Mouse (Mus musculus): Measurements from ENCODE around the gene Rab5b. TPM values are rescaled to one million over a fixed set of nuclear protein-coding genes. Genes with fewer than 3 reads are reported as not detected.

Gene Rab5b
- 56.8 TPM for polyA plus RNA-seq (2017; shearing (Covaris generic))

DNA sequence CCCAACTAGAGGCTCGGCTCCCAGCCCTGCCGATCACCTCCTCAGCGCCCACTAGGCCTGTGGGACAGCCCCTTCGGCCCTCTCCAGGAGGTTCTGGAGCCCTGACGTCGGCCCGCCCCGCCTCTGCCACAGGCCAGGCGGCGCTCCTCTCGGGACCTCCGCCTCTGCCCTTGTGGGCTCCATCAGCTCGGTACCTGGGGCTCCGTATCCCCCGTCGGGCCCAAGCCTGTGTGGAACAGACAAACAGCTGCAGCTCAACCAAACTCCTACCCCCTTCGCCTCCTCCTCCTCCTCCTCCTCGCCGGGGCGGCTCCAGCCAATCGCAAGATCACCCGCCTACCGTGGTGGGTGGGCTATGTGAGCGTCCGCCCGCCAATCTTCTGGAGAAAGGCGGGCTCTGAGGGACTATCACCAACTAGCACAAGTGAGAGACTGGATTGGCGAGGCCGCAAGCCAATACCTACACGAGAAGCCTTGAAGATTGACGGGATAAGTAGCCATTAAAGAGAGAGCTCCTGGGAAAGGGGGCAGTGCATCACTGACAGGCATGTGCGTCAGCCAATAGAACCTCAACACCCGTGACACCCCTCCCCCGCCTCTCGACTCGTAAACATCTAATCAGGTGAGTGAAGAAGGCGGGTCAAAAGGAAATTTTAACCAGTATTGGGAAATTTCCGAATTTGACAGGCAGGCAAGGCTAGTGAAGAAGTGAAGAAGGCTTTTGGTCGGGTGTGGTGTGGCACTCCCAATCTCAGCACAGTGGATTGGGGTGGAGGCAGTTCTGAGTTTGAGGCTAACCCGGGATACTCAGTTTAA lies at the start of gene Rab5b:
Gene Rab5b (minus strand): TSS at position 273 of the 816 bp plus-strand sequence.

DNA sequence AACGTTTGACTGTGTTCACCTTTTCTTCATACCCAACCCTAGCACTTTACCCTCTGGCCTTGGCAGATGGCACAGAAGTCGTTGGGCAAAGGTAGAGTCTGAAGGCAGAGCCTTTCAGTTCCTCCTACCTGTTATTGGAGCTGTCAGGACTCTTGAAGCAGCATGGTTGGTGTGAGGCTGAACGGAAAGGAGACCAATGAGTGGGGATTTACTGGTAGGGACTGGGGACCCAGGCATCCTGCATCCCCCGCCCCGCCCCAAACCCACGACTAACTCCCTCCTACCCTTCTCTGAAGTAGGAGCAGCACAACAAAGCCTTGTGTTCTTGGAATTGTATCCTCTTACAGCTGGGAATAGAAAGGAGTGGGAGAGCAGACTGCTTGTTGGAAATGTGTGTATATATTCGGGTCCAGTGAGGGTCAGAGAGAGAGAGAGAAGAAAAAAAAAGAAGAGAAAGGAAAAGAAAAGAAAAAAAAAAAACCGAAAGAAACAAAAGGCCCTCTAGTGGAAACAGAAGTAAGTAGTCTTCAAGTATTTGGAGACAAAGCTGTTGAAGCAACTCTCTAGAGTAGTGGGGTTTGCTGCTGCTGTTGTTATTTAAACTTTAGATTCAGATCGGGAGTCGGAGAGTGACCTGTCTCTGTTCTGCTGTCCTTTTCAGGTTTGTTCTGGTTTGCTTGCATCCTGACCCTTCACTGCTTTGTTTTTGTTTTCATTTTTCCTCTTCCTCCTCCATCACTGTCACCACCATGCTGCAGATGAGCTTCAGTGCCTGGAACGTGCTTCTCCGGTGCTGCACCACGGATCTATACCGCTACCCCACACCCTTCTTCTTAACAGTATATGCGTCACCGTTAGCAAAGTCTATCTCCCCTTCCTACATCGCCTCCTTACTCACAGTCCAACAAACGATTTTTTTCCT lies 48.9 kb upstream of the Rab5b start, which contains the start of gene Dgka:
Gene Dgka (minus strand): TSS at position 176 of the 922 bp plus-strand sequence.

DNA sequence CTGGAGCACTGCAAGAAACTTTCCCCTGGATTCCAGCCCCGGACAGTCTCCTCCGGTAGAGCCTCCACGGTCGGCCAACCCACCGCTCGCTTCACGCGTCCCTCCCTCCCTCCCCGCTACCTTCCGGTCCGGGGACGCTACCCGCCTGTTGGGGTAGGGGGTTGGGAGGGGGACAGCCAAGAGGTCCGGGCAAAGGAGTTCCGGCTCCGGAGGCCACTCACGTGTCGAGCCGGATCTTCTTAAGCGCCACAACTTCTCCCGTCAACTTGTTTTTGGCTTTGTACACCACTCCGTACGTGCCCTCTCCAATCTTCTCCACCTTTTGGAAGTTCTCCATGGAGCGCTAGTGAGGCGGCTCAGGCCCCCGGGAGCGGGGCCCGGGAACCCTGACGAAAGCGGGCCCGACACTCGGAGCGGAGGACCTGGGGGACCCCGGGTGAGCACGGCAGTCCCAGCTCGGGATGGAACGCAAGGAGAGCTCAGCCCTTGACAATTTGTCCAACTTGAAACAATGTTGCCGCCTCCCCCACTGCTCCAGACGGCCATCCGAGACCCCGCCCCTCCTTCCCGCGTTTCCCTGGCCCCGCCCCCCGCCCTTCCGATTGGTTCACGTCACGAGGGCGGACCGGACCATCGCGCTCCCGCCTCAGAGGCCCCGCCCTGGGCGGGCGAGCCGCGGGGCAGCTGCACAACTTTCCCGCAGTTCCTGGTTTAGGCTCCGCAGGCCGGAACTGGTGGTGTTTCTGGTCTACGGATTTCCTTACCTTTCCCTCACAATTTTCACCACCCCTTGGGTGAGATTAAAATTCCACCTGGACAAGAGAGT lies 8.6 kb upstream of the Rab5b start, which contains the start of gene Cdk2:
Gene Cdk2 (minus strand): TSS at position 541 of the 826 bp plus-strand sequence.

DNA sequence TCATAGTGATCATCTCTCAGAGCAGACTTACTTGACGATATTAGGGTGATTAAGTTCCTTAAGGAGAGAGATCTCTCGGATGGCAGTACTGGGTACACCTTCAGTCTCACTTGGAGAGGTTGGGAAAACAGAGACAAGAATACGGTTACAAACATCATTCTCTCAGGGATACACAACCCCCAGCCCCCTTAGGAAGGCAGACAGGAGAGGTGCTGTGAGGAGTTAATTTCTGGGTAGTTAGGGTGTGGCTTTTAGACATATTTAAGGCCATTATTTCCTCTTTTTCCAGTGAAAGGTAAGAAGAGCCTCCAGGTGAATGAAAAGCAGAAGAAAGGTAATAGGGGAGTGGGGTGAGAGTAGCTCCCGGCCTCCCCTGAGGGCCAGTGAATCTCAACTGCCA lies 7.8 kb upstream of the Rab5b start, which contains the start of gene Pmel:
Gene Pmel (plus strand): TSS at position 301 of the 400 bp plus-strand sequence.

DNA sequence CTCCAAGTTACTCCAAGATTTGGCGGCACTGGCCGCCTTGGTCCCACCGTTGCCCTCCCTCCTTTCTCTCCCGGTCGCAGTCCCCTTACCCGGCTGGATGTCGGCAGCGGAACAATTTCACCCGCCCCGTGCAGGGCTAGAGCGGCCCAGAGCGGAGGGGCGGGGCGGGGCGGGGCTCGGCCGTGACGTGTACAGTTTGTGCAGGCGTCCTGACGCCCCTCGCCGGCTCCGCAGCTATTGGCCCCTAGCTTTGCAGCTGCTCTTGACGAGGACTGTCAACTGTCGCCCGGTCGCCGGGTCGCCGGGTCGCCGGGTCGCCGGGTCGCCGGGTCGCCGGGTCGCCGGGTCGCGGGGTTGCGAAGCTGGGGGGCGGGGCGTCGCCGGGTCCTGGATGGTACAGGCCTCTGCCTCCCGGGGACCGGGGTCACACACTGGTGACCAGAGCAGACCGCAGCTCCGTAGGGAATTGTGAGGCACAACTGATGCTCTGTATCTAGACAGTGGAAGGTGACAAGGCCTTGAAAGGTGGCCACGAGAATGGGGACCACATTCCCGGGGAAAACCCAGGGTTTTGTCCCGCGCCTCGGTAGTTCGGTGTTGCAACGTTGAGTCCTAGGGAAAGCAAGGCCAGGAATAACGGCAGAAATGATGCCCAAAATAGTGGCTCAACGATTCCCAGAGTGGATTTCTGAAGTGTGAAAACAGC lies 22.1 kb downstream of the Rab5b start, which contains the start of gene Suox:
Gene Suox (minus strand): TSS at position 311 of the 706 bp plus-strand sequence.

DNA sequence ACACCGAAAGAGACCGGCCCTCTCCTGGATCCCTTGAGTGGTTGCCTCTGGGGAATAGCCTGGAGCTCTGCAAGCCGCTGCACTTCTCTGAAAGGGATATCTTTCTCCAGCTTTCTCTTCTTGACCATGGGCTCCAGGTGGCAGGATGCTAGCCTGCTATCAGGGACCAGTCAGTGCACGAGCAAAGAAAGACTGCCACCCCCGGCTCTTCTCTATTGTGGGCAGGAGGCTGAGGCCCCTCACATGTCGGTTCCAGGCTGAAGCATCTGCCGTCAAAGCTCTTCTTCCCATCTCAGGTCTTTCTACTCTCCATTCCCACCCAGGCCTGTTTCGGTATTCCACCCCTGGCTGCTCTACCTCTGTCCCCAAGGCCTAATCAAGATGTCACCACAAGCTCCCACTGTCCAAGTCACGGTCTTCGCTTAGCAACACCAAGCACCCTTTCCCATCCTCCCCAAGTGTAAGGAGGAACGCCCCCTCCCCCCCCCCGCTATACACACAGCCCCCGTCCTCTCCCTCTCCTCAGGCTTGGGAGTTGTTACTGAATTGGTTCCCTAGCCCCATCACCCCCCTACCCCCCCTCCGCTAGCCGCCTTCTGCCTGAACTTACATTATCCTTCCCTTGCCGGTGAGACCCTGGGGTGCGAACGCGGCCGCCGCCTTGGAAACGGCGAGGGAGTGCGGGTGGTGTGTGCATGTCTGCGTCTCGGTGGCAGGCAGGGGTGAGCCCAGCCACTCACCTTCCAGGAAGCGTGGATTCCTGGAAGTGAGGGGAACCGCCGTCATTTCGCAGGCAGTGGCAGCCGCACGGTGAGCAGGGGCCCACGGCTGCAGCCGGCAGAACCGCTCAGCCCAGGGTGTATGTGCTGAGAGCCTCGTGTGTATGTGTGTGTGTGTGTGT lies 50.7 kb downstream of the Rab5b start, which contains the start of gene Ikzf4:
Gene Ikzf4 (minus strand): TSS at position 881 of the 901 bp plus-strand sequence.

Other genes starting within 250 kb of the Rab5b start
- 143 TPM for gene Smarcc2, start 237.0 kb downstream of the Rab5b start, polyA plus RNA-seq (2017; shearing (Covaris generic))
- gene Myl6, start 202.1 kb downstream of the Rab5b start, polyA plus RNA-seq (2017; shearing (Covaris generic)): 1,346 TPM
- 5.6 TPM for gene Myl6b, start 197.6 kb downstream of the Rab5b start, polyA plus RNA-seq (2017; shearing (Covaris generic))
- gene Esyt1, start 170.4 kb downstream of the Rab5b start, polyA plus RNA-seq (2017; shearing (Covaris generic)): 212 TPM
- 40.2 TPM for gene Zc3h10, start 148.5 kb downstream of the Rab5b start, polyA plus RNA-seq (2017; shearing (Covaris generic))
- gene Rpl41, start 147.0 kb downstream of the Rab5b start, polyA plus RNA-seq (2017; shearing (Covaris generic)): 2,472 TPM
- 35.3 TPM for gene Pa2g4, start 130.3 kb downstream of the Rab5b start, polyA plus RNA-seq (2017; shearing (Covaris generic))
- gene Erbb3, start 106.6 kb downstream of the Rab5b start, polyA plus RNA-seq (2017; shearing (Covaris generic)): 12.6 TPM
- 590 TPM for gene Rps26, start 69.5 kb downstream of the Rab5b start, polyA plus RNA-seq (2017; shearing (Covaris generic))
- 171 TPM for gene Ikzf4, start 50.3 kb downstream of the Rab5b start, polyA plus RNA-seq (2017; shearing (Covaris generic))
- 61.8 TPM for gene Suox, start 22.2 kb downstream of the Rab5b start, polyA plus RNA-seq (2017; shearing (Covaris generic))
- gene Pmel, start 7.9 kb upstream of the Rab5b start, polyA plus RNA-seq (2017; shearing (Covaris generic)): 4.6 TPM
- 47.2 TPM for gene Cdk2, start 8.8 kb upstream of the Rab5b start, polyA plus RNA-seq (2017; shearing (Covaris generic))
- gene Dgka, start 48.6 kb upstream of the Rab5b start, polyA plus RNA-seq (2017; shearing (Covaris generic)): 706 TPM
- 31.6 TPM for gene Pym1, start 51.6 kb upstream of the Rab5b start, polyA plus RNA-seq (2017; shearing (Covaris generic))
- gene Mmp19, start 94.6 kb upstream of the Rab5b start, polyA plus RNA-seq (2017; shearing (Covaris generic)): not detected
- 136 TPM for gene Dnajc14, start 107.8 kb upstream of the Rab5b start, polyA plus RNA-seq (2017; shearing (Covaris generic))
- gene Tmem198b, start 108.1 kb upstream of the Rab5b start, polyA plus RNA-seq (2017; shearing (Covaris generic)): 6.1 TPM
- gene Sarnp, start 121.1 kb upstream of the Rab5b start, polyA plus RNA-seq (2017; shearing (Covaris generic)): 149 TPM
- gene Ormdl2, start 125.4 kb upstream of the Rab5b start, polyA plus RNA-seq (2017; shearing (Covaris generic)): 89.2 TPM
- 1.2 TPM for gene Gdf11, start 195.5 kb upstream of the Rab5b start, polyA plus RNA-seq (2017; shearing (Covaris generic))
- 1.2 TPM for gene Cd63, start 204.7 kb upstream of the Rab5b start, polyA plus RNA-seq (2017; shearing (Covaris generic))
- 21.9 TPM for gene Rdh5, start 226.6 kb upstream of the Rab5b start, polyA plus RNA-seq (2017; shearing (Covaris generic))
- gene Bloc1s1, start 227.8 kb upstream of the Rab5b start, polyA plus RNA-seq (2017; shearing (Covaris generic)): 196 TPM
- 9.1 TPM for gene Itga7, start 237.6 kb upstream of the Rab5b start, polyA plus RNA-seq (2017; shearing (Covaris generic))

Measured in inflammation-experienced regulatory T-cells, adult 16 weeks (primary cell).